Mouse (Mus musculus): ENCODE data around the gene Jak1. TPM values are rescaled to one million over a fixed set of nuclear protein-coding genes. Genes with fewer than 3 reads are reported as not detected.
"Not testable (repeated sequence)": the region's sequence is repeated elsewhere in the genome, so short reads cannot be mapped to it uniquely, and the experiment has no call there.

Gene Jak1
- polyA plus RNA-seq, 1 experiment, result 22.4 TPM

DNA sequence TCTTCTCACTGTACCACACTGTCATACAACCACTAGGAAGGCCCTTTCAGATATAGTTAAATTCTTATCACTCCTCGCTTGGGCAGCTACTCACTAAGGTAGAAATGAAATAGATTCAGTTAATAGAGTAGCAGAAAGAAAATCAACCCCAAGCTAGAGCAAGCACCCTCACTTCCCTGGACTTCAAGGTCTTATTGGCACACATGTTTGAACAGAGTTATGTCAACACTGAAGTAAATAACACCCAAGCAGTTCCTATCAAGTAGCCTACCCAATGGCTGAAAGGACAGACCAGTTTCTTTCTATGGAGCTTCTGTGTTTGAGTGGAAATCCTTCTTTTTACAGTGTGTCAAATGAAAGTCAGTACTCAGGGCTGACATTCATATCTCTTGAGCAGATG, 17.2 kb upstream of the Jak1 start:
- DNase-seq (ENCODE audit: low read depth, low spot score), result no peak
- WGBS, result 60% methylated on average over 1 of the region's 1 CpGs

DNA sequence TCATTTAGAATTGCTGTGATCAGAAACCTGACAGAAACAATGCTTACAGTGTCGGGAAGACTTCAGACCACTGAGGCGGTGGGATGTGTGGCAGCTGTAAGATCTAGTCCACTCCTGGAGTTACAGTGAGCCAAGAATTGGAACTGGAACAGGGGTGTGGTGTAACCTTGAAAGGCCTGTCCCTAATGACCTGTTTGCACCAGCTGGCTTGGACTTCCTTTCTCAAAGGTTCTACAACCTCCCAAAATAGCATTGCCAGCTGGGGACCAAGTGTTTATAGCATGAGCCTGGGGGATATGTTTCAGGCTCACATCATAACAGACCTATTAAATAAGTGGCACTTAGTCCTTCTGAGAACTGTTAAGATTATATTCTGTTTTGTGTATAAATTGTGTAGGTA, 15.0 kb upstream of the Jak1 start:
- DNase-seq (ENCODE audit: low read depth, low spot score), result no peak
- WGBS, result 88% methylated on average over 2 of the region's 2 CpGs

DNA sequence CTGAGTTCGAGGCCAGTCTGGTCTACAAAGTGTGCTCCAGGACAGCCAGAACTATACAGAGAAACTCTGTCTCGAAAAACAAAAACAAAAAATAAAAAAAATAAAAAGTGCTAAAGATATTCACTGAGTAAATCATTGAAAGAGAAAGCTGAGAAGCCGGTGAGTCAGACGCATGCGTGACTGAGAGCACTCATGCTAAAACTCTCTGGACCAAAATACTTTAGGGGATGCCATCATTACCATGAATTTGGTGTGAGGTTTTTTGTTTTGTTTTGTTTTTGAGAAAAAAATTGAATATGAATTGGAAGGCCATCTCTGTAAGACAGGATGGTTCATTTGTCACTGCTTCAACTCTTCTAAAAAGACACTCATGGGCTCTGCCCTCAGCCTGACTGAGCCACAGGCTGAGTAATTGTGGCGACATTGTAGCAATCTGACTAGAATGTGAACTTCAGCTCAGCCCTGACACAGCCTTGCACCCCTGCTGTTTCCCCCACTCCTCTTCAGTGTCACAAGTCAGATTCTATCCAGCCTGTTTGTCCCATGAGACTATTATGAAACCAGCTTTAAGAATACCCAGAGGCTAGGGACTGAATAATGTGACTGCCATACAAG, 11.5 kb upstream of the Jak1 start:
- WGBS, result 77% methylated on average over 6 of the region's 6 CpGs
- no peak for DNase-seq (ENCODE audit: low read depth, low spot score)

DNA sequence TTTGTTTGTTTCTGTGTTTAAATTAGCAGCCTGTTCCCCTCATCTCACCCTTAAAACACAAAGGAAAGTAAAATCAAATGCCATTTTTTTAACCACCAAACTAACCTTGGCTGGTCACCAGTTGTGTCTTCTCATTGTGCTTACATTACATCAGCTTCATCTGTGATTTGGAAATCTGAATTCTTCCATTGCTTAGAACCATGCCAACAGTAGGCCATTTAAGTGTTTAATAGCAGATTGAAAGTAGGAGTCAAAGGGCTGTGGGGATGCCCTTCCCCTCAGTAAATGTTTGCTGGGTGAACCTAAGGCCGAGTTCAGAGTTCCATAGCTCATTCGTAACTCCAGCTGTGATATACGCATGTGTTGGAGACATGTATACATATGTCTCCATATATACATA, 10.8 kb upstream of the Jak1 start:
- DNase-seq (ENCODE audit: low read depth, low spot score), result no peak
- WGBS, result 84% methylated on average over 3 of the region's 3 CpGs

DNA sequence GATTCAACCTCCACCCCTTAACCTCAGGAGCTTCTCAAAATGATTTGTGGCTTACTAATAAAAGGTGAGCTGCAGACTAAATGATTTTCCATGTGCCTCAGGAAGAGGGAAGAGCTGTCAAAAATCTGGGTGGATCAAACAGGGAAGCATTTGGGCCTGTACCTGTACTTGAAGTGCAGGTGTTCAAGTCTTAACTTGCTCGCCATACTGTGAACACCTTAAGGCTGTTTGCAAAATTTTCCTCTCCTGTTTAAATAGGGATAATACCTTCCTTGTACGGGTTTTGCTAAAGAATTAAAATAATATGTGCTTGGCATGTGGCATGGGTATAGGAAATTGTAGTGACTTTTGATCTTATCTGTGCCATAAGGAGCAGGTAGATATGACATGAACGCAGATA, 5.7 kb upstream of the Jak1 start:
- 80% methylated on average over 3 of the region's 3 CpGs for WGBS
- no peak for DNase-seq (ENCODE audit: low read depth, low spot score)

DNA sequence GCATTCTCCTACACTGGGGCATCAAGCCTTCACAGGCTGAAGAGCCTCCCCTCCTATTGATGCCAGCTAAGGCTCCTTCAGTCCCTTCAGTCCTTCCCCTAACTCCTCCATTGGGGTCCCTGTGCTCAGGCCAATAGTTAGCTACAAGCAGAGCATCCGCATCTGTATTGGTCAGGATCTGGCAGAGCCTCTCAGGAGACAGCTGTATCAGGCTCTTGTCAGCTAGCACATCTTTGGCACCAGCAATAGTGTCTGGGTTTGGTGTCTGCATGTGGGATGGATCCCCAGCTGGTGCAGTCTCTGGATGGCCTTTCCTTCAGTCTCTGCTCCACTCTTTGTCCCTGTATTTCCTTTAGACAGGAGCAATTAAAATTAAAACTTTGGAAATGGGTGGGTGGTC, 3.4 kb upstream of the Jak1 start:
- DNase-seq (ENCODE audit: low read depth, low spot score), result not testable (repeated sequence)
- 74% methylated on average over 1 of the region's 1 CpGs for WGBS

DNA sequence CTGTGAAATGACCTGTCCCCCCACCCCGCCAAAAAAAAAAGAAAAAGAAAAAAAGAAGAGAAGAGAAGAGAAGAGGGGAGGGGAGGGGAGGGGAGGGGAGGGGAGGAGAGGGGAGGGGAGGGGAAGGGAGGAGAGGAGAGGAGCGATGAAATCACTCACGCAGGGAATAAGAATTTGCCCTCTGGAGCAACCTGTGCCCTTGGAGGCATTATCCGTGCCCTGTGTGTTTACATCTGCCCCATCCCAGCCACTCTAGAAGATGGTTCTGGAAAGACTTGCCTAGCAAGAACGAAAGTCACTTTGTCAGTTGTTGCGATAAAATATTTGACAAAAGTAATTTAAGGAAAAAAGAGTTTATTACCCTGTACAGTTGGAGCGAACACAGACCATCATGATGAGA, 441 bp upstream of the Jak1 start:
- DNase-seq (ENCODE audit: low read depth, low spot score), result no peak
- WGBS, result 14% methylated on average over 7 of the region's 7 CpGs

DNA sequence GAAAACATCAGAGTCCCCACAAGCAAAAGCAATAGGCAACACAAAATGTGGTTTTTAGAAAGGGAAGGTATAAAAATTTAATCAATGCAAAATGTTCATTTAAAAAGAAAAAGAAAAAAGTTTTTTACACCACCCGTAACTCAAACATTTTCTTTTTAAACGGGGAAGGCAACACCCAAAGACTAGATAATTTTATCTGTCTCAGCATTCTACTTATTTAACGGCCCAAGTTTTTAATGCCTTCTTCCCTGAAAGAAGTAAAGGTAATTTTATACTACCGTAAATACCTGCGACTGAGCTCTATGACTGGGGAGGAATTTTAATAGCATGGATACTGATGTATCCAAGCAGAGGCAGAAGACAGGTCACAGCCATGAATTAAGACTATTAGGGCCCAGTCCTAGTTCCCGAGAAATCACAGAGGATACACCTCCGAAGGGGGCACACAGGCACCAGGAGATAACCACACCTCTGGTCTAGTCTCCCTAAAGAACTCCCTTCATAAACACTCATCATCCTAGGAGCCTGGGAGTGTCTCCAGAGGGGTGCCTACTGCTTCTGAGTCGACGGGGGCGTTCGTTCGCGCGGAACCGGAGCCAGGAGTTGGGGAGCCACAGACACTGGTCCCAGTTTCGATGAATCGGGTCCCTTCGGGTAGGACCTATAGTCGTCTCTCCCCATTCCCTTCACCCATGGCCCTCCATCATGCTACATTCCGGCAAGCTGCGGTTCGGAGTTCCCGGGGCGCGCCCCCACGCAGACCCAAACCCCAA, 928 bp downstream of the Jak1 start:
- 5% methylated on average over 26 of the region's 26 CpGs for WGBS
- no peak for DNase-seq (ENCODE audit: low read depth, low spot score)

DNA sequence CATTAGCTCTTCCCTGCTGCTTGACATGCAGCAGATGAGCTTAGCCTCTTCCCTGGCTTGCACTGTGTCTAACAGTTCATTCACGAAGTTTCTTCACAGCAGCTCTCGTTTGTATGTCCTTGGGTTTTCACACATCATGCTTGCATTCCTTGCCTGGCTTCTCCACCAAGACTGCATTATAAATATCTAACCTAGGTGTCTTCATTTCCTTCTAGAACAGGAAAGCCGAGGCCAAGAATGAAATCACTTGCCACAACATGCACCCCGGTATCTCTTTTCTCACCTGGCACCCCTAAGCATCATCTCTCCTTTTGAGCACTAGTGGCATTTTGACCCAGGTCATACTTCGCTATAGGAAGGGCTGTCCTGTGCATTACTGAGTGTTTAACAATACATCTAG, 3.5 kb downstream of the Jak1 start:
- WGBS, result 79% methylated on average over 5 of the region's 5 CpGs

DNA sequence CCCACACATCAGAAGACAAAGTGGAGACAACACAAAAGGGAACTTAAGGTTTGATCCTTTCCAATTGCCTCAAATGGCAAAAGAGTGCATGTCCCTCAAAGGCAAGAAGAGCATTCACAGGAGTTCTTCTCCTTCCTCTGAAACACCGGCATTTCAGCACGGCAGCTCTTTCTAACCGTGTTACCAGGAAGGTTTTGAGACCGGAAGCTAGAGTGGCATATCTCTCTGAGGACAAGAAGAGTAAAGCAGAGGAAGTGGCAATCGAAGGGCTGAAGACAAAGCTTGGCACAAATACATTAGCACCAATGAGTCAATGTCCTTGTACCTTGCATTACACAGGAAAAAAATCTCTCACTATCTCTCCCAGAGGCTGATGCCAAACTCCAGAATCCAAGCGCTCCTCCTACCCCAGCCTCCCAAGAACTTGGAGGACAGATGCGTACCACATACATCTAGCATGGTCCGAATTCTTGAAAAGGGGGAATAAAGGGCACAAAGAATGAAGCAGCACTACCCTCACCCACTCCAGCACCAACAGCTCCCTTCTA, 4.3 kb downstream of the Jak1 start:
- 83% methylated on average over 8 of the region's 8 CpGs for WGBS
- DNase-seq (ENCODE audit: low read depth, low spot score), result no peak

More for the DNA sequence above, 3.5 kb downstream of the Jak1 start:
- DNase-seq (ENCODE audit: low read depth, low spot score), result no peak

DNA sequence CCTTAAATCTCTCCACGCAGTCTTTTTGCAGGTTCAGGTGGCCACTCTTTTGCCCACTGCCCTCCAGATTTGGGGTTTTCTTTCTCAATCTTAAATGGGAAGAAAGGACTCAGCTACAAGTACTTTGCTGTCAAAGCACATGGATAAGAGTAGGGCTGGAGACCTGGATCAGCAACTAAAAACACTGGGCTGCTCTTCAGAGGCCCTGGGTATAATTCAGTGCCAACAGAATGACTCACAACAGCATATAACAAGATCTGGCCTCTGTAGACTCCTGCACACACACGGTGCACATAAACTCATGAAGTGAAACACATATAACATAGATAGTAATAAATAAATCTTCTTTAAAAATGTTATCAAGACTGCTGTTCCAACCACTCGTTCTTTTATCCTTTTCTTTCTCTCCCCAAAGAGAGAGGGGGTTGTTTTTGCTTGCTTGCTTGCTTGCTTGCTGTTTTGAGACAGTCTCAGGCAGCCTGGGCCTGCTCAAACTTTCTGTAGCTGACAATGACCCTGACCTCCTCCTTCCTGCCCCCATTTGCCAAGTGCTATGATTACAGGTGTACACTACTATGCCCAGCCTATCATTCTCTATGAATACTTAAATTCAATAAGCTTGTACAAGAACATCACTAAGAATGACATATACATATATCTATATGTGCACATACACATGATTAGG, 8.4 kb downstream of the Jak1 start:
- WGBS, result 56% methylated on average over 3 of the region's 3 CpGs
- no peak for DNase-seq (ENCODE audit: low read depth, low spot score)

DNA sequence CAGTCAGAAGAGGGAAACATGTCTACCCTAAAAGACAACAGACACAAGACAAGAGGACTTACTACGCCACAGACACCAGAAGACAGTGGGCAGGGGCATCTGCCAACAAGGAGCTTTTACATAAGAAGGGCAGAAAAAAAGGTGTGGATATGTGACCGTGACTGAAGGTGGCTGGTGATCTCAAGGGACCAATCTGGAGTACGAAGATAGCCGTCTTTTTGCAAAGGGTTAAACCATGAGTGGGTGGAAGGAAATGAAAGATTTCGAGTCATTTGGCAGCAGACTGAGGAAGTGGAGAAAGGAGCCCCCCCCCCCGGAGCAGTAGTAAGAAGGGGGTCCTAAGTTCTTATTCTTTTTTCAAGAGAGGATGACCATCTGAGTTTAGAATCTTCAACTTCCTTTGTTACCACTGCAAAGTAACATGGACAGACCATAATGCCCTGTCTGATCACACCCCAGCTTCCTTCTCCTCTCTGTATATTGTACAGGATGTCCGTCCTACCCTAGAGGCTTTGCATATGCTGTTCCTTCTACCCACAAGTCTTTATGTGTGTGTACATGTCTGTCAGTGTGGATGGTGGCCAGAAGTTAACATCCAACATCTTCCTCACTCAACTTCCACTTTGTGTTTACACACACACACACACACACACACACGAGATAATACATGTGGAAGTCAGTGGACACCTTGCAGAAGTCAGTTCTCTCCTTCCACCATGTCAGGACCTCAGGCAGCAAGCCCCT, 10.3 kb downstream of the Jak1 start:
- DNase-seq (ENCODE audit: low read depth, low spot score), result no peak
- WGBS, result 75% methylated on average over 8 of the region's 8 CpGs

DNA sequence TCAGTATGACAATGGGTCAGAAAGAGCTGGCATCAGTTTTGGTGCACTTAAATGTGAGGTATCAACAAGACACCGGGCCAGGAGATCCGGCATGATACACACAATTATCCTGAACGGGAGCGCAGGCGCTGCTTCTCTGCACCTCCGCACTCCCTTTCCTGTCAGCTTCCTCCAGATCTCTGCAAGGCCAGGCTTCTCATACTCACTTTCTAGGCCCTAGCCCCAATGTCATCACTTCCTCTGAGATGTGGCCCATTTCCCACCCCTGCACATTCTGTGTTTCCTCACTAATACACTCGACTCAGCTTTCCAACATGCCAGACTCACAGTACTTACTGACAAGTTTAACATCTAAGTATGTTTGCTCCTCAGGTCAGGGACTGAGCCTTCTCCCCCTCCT, 11.1 kb downstream of the Jak1 start:
- DNase-seq (ENCODE audit: low read depth, low spot score), result no peak
- WGBS, result 68% methylated on average over 7 of the region's 7 CpGs

DNA sequence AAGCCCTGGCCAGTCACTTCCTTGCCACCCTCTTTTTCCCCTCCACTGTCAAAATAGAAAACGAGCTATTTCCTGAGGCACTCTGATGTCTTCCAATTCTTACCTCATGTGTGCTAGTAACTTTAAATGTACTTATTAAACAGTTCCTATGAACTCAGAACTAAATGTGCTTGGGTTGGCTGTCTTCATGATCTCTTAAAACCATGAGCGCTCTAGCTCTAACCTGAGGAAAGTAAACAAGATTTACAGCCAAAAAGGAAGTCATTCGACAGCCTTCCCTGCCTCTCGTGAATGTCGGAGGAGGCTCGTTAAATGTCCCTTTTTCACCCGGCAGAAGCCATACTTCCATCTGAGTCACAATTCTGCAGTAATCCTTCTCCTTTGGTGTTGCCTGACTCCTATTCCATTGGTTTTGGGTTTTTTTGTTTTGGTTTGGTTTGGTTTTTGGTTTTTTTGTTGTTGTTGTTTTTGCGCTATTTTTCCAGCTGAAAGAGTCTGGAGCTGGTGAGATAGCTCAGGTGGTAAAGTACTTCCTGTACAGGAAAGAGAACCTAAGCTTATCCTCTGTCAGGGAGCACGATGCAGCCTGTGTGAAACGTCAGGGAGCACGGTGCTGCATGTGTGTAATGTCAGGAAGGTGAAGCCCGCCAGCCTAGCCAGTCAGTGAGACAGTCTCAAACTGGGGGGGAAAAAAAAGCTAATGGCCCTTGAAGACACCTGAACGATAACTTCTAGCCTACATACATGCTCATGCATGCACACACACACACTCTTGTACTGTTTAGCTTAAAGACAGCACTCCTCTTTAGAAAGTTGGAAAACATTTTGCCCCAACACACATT, 12.1 kb downstream of the Jak1 start:
- WGBS, result 23% methylated on average over 13 of the region's 13 CpGs

DNA sequence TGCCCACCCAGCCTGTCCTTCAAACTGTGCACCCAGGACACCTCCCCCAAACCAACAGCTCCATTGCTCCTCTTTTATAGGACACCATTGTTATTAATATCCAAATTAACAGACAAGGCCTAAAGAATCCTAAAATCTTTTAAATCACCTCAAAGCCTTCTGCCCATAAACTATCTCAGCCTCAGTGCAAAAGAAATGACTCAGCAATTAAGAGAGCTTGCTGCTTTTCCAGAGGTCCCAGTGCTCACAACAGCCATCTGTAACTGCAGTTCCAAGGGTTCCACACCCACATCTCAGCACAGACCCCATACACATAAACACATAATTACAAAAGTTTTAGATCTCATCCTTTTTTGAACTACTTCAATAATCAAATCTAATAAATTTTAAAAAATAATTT, 13.1 kb downstream of the Jak1 start:
- no peak for DNase-seq (ENCODE audit: low read depth, low spot score)

More for the DNA sequence above, 12.1 kb downstream of the Jak1 start:
- DNase-seq (ENCODE audit: low read depth, low spot score), result no peak

DNA sequence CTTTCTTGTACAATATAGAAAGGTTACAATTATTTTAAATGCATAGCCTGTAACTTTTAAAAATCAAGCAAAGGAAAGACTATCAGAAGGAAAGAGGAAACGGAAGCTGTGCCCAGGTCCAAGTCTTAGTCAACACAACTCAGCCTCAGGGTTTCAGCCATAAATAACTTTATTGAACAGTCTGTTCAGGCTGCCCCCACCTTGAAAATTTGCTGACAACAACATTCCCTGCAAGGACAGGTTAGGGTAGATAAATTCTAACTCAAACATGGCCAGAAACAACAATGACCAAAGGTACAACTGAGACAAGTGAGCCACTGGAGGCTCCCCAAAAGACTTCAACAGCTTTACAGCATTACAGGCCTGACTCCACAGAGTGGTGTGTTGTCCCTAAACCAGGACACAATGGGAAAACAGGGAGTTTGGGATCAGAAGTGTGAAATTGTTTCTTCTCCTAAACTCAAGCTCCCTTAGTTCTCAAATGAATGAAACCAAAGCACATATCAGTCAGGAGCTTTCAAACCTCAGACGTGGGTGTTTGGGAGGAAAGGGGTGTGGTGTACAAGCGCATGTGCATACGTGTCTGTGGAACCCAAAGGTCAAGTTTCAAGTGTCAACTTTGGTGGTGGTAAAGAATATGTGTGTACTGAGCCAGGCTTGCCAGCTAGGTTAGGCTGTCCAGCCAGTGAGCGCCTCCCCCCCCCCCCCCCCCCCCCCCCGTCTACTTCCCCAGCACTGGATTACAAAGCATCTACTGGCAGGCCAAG, 14.9 kb downstream of the Jak1 start:
- DNase-seq (ENCODE audit: low read depth, low spot score), result no peak
- WGBS, result 32% methylated on average over 6 of the region's 6 CpGs

DNA sequence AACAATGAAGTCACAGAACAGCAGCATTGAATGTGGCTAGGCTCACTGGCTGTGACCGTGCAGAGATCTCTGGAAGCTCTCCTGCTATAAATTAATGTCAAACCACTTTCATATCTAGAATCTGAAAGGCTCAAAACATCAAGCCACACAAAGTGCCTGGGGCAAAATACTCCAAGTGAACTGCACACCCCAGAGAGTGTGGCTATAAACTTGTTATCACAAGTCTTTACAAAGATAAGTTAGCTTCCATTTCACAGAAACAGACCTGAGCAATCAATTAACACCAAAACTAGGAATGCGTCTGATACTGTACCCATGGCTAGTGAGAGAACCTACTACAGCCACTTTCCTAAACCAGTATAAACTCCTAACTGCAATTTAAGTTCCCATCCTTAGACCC, 17.7 kb downstream of the Jak1 start:
- 64% methylated on average over 2 of the region's 2 CpGs for WGBS
- no peak for DNase-seq (ENCODE audit: low read depth, low spot score)

DNA sequence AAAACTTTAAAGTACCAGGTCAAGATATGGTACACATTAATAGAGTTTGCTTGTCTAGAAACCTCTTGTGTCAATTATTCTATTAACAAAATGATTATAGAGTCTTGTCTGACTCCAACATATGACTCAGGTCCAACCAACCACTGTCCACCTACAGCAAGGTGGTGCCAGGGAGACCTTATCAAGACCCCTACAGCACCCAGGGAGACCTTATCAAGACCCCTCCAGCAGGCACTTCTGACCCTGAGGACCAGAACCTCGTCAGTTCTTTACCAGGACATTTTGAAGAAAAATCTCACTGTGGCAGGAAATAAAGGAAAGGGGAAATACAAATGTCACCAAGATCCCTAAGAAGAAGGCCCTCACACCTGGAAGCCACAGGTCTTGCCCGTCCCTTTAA, 18.5 kb downstream of the Jak1 start:
- 76% methylated on average over 2 of the region's 2 CpGs for WGBS
- DNase-seq (ENCODE audit: low read depth, low spot score), result no peak

Data from large intestine, adult 2 months (tissue).